Mouse (Mus musculus) spleen, adult 2 months (tissue): ENCODE results near the gene Gpc6.

ENCODE experiments used
- CTCF ChIP-seq: fragments of 200-500 bp; IDR thresholded peaks from 2 replicates; pipeline ENCODE4 v1.5.1; 2011; ENCODE audit warnings: mild to moderate bottlenecking, inconsistent platforms; ENCODE audit not compliant: insufficient read depth, insufficient read length, insufficient replicate concordance; ENCODE audit errors: extremely low read depth
- POLR2A ChIP-seq: fragments of 200-500 bp; IDR thresholded peaks from 2 replicates; pipeline ENCODE4 v1.6.1; 2011; ENCODE audit warnings: low read depth, low read length, inconsistent platforms

- no peak for TF ChIP-seq POLR2A
- TF ChIP-seq CTCF, result no peak
Observed at GRCm38 (mm10) chr14:117808326-117808725, 883.2 kb downstream of the Gpc6 start.
